Mouse (Mus musculus) fat pad, adult 2 months (tissue): ENCODE measurements around the gene Lrrc20.

Experiments
- DNase-seq: peaks from one replicate; pipeline ENCODE4 v3.0.0-alpha.2; 2011; ENCODE audit warnings: low read depth, low spot score; ENCODE audit errors: extremely low read depth

Lrrc20 gene

GRCm38 (mm10) chr10:61510809-61511208, 35.2 kb downstream of the Lrrc20 start:
- DNase-seq: no peak

- no peak for DNase-seq
These were observed 36.8 kb downstream of the Lrrc20 start for GRCm38 (mm10) chr10:61512215-61512889.

GRCm38 (mm10) chr10:61516866-61517265, 41.3 kb downstream of the Lrrc20 start:
- DNase-seq: no peak

GRCm38 (mm10) chr10:61517296-61518071, 41.9 kb downstream of the Lrrc20 start:
- DNase-seq: no peak

GRCm38 (mm10) chr10:61518320-61518719, 42.7 kb downstream of the Lrrc20 start:
- no peak for DNase-seq

GRCm38 (mm10) chr10:61519491-61519890, 43.9 kb downstream of the Lrrc20 start:
- DNase-seq: no peak

- no peak for DNase-seq
These were observed 45.1 kb downstream of the Lrrc20 start for GRCm38 (mm10) chr10:61520714-61521113.

- no peak for DNase-seq
These were observed 55.3 kb downstream of the Lrrc20 start for GRCm38 (mm10) chr10:61530936-61531335.

- DNase-seq: no peak
These were observed 57.7 kb downstream of the Lrrc20 start for GRCm38 (mm10) chr10:61533285-61533684.

GRCm38 (mm10) chr10:61534371-61535101, 58.9 kb downstream of the Lrrc20 start:
- no peak for DNase-seq

GRCm38 (mm10) chr10:61535441-61535840, 59.8 kb downstream of the Lrrc20 start:
- DNase-seq: no peak

GRCm38 (mm10) chr10:61536130-61537035, 60.8 kb downstream of the Lrrc20 start:
- DNase-seq: no peak

GRCm38 (mm10) chr10:61537036-61537380, 61.4 kb downstream of the Lrrc20 start:
- DNase-seq: no peak

GRCm38 (mm10) chr10:61538446-61538845, 62.8 kb downstream of the Lrrc20 start:
- DNase-seq: no peak

- no peak for DNase-seq
These were observed 68.7 kb downstream of the Lrrc20 start for GRCm38 (mm10) chr10:61544127-61544862.

- DNase-seq: no peak
These were observed 69.3 kb downstream of the Lrrc20 start for GRCm38 (mm10) chr10:61544863-61545240.

GRCm38 (mm10) chr10:61550106-61550505, 74.5 kb downstream of the Lrrc20 start:
- DNase-seq: no peak

GRCm38 (mm10) chr10:61555155-61555554, 79.6 kb downstream of the Lrrc20 start:
- DNase-seq: no peak

- DNase-seq: no peak
These were observed 83.0 kb downstream of the Lrrc20 start for GRCm38 (mm10) chr10:61558631-61559030.

GRCm38 (mm10) chr10:61559544-61559943, 83.9 kb downstream of the Lrrc20 start:
- DNase-seq: no peak
